Mouse (Mus musculus) cortical plate, adult 2 months (tissue): ENCODE data around the gene Mturn. TPM values are rescaled to one million over a fixed set of nuclear protein-coding genes. Genes with fewer than 3 reads are reported as not detected.

Experiments used
- H3K27ac ChIP-seq: fragments of 200-500 bp; 2 replicates; pipeline ENCODE4 v1.5.1; 2012; ENCODE audit warnings: low read length, control low read depth, inconsistent platforms; ENCODE audit not compliant: insufficient read depth
- H3K4me1 ChIP-seq: fragments of 200-500 bp; 2 replicates; pipeline ENCODE4 v1.6.1; 2011; ENCODE audit warnings: low read length; ENCODE audit not compliant: control insufficient read depth, insufficient read depth
- H3K4me3 ChIP-seq: fragments of 200-500 bp; 2 replicates; pipeline ENCODE4 v1.5.1; 2011; ENCODE audit warnings: mild to moderate bottlenecking, low read length, control low read depth; ENCODE audit not compliant: insufficient read depth
- CTCF ChIP-seq: fragments of 200-500 bp; IDR thresholded peaks from 2 replicates; pipeline ENCODE4 v1.5.1; 2011; ENCODE audit warnings: mild to moderate bottlenecking, control low read depth, low read length; ENCODE audit not compliant: insufficient read depth; ENCODE audit errors: extremely low read depth
- POLR2A ChIP-seq: fragments of 200-500 bp; IDR thresholded peaks from 2 replicates; pipeline ENCODE4 v1.6.1; 2011; ENCODE audit warnings: mild to moderate bottlenecking, low read length, control low read depth; ENCODE audit not compliant: insufficient read depth; ENCODE audit errors: extremely low read depth
- polyA plus RNA-seq: library from polyadenylated mRNA; depleted of rRNA; stranded (reverse); fragments of >200 nt; gene quantifications from 2 replicates; pipeline ENCODE4 v1.2.3, GENCODE M21; 2012

Gene Mturn
- polyA plus RNA-seq, 1 experiment: 51.3 TPM

- TF ChIP-seq CTCF (no peak), POLR2A (no peak)
- no peaks in the 10 kb centered on the region for H3K4me1 ChIP-seq
- no peak overlapping the region for H3K27ac ChIP-seq
- no peak overlapping the region for H3K4me3 ChIP-seq
Measured at GRCm38 (mm10) chr6:54684085-54684484, 2.7 kb downstream of the Mturn start.

GRCm38 (mm10) chr6:54685103-54685502 is 3.7 kb downstream of the Mturn start:
- H3K27ac ChIP-seq: no peak overlapping the region
- H3K4me3 ChIP-seq: no peak overlapping the region
- no peaks in the 10 kb centered on the region for H3K4me1 ChIP-seq
- no peak for TF ChIP-seq POLR2A
- TF ChIP-seq CTCF: no peak

GRCm38 (mm10) chr6:54685716-54686395 is 4.4 kb downstream of the Mturn start:
- Histone ChIP-seq H3K4me1 (no peaks in the 10 kb centered on the region), H3K27ac (no peak overlapping the region), H3K4me3 (no peak overlapping the region)
- no peak for TF ChIP-seq CTCF
- no peak for TF ChIP-seq POLR2A

- Histone ChIP-seq H3K4me1 (no peaks in the 10 kb centered on the region), H3K27ac (no peak overlapping the region), H3K4me3 (no peak overlapping the region)
- TF ChIP-seq POLR2A (no peak), CTCF (no peak)
Measured at GRCm38 (mm10) chr6:54686946-54687737, 5.7 kb downstream of the Mturn start.

- TF ChIP-seq CTCF: no peak
- no peak for TF ChIP-seq POLR2A
- no peaks in the 10 kb centered on the region for H3K4me1 ChIP-seq
- no peak overlapping the region for H3K4me3 ChIP-seq
- H3K27ac ChIP-seq: no peak overlapping the region
Measured at GRCm38 (mm10) chr6:54688467-54689323, 7.3 kb downstream of the Mturn start.

- Histone ChIP-seq H3K4me3 (no peak overlapping the region), H3K4me1 (no peaks in the 10 kb centered on the region), H3K27ac (no peak overlapping the region)
- TF ChIP-seq CTCF (no peak), POLR2A (no peak)
Measured at GRCm38 (mm10) chr6:54689686-54690085, 8.3 kb downstream of the Mturn start.

GRCm38 (mm10) chr6:54690838-54691237 is 9.4 kb downstream of the Mturn start:
- Histone ChIP-seq H3K4me1 (no peaks in the 10 kb centered on the region), H3K27ac (no peak overlapping the region), H3K4me3 (no peak overlapping the region)
- no peak for TF ChIP-seq POLR2A

- TF ChIP-seq POLR2A (no peak), CTCF (no peak)
- H3K27ac ChIP-seq: no peak overlapping the region
- H3K4me3 ChIP-seq: no peak overlapping the region
- no peaks in the 10 kb centered on the region for H3K4me1 ChIP-seq
Measured at GRCm38 (mm10) chr6:54691368-54692116, 10.1 kb downstream of the Mturn start.

GRCm38 (mm10) chr6:54692201-54692600 is 10.8 kb downstream of the Mturn start:
- Histone ChIP-seq H3K4me1 (no peaks in the 10 kb centered on the region), H3K4me3 (no peak overlapping the region), H3K27ac (no peak overlapping the region)
- TF ChIP-seq CTCF (no peak), POLR2A (no peak)
